Mouse (Mus musculus) kidney, embryonic 14.5 days (tissue): ENCODE results near the gene Plxna4. TPM values are rescaled to one million over a fixed set of nuclear protein-coding genes. Genes with fewer than 3 reads are reported as not detected.
A peak's percentile ranks its signal among the peaks of the same experiment; 100 is the strongest.

Experiments
- ATAC-seq: fragments of 200-750 bp; cut with Nextera tagmentation; 2 replicates; pipeline ENCODE4 v1.8.0; 2017; ENCODE audit warnings: moderate number of reproducible peaks, mild to moderate bottlenecking, moderate TSS enrichment, moderate library complexity; ENCODE audit not compliant: low FRiP score, low TSS enrichment
- H3K27ac ChIP-seq: fragments of 300-500 bp; sonication (generic); 2 replicates; pipeline ENCODE4 v1.5.1; 2014; ENCODE audit warnings: low read depth, mild to moderate bottlenecking, low read length, moderate library complexity, mixed read lengths
- H3K27me3 ChIP-seq: fragments of 300-500 bp; sonication (generic); 2 replicates; pipeline ENCODE4 v1.6.1; 2014; ENCODE audit warnings: mild to moderate bottlenecking, low read length; ENCODE audit not compliant: control insufficient read depth, insufficient read depth
- H3K36me3 ChIP-seq: fragments of 300-500 bp; sonication (generic); 2 replicates; pipeline ENCODE4 v1.6.1; 2014; ENCODE audit warnings: low read length, mixed read lengths; ENCODE audit not compliant: control insufficient read depth, insufficient read depth
- H3K4me1 ChIP-seq: fragments of 300-500 bp; sonication (generic); 2 replicates; pipeline ENCODE4 v1.6.1; 2014; ENCODE audit warnings: low read length, mixed read lengths; ENCODE audit not compliant: control insufficient read depth, insufficient read depth
- H3K4me2 ChIP-seq: fragments of 300-500 bp; sonication (generic); replicated peaks from 2 replicates; pipeline ENCODE4 v1.6.1; 2014; ENCODE audit warnings: low read depth, mild to moderate bottlenecking, low read length
- H3K4me3 ChIP-seq: fragments of 300-500 bp; sonication (generic); 2 replicates; pipeline ENCODE4 v1.5.1; 2014; ENCODE audit warnings: mild to moderate bottlenecking, low read length
- H3K9ac ChIP-seq: fragments of 300-500 bp; sonication (generic); 2 replicates; pipeline ENCODE4 v1.6.1; 2014; ENCODE audit warnings: low read depth, mild to moderate bottlenecking, low read length, moderate library complexity
- H3K9me3 ChIP-seq: fragments of 300-500 bp; sonication (generic); 2 replicates; pipeline ENCODE4 v1.6.1; 2016; ENCODE audit warnings: low read length; ENCODE audit not compliant: control insufficient read depth
- WGBS: fragments of 180-500 bp; shearing (Covaris S2); extraction: QIAGEN DNeasy Blood & Tissue Kit; methylation state at CpG from one replicate; pipeline ENCODE4 v1.1.7; 2014; 5-methylcytosine and 5-hydroxymethylcytosine counted together
- polyA plus RNA-seq: library from polyadenylated mRNA; unstranded; fragments of >200 nt; fragmentation: Nextera tagmentation; extraction: Ambion mirVana; gene quantifications from 2 replicates; pipeline ENCODE4 v1.2.1, GENCODE M21; 2014

Gene Plxna4
- polyA plus RNA-seq, 1 experiment from 2014 or later, result 1.2 TPM

DNA sequence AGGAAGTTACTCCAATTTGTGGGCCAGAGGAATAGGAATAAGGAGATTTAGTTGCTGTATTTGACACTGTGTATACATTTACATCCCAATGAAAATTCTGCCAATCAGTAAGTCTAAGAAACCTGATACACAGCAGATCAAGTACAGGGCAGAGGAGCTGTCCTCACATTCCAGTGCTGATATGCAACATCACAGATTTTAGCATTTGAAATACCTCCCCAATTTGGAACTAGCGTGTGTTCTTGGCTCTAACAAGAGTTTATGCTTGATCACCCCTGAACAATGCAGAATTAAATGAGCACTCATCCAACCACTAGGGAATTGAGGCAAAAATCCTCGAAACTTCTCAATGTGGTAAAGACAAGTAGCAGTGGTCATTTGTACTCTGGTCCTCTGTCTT is 307.3 kb downstream of the Plxna4 start:
- no peaks in the 10 kb centered on the region for H3K36me3 ChIP-seq
- H3K4me2 ChIP-seq, result no peak overlapping the region
- no peak overlapping the region for H3K27ac ChIP-seq
- no peaks in the 10 kb centered on the region for H3K27me3 ChIP-seq
- H3K4me3 ChIP-seq, result no peak overlapping the region
- no peaks in the 10 kb centered on the region for H3K9me3 ChIP-seq
- H3K4me1 ChIP-seq, result no peaks in the 10 kb centered on the region
- no peak for ATAC-seq
- WGBS, result 49% methylated on average over 2 of the region's 2 CpGs
- no peak overlapping the region for H3K9ac ChIP-seq

- 86% methylated on average over 4 of the region's 4 CpGs for WGBS
Measured at GRCm38 (mm10) chr6:32271463-32271862, 316.5 kb downstream of the Plxna4 start.

DNA sequence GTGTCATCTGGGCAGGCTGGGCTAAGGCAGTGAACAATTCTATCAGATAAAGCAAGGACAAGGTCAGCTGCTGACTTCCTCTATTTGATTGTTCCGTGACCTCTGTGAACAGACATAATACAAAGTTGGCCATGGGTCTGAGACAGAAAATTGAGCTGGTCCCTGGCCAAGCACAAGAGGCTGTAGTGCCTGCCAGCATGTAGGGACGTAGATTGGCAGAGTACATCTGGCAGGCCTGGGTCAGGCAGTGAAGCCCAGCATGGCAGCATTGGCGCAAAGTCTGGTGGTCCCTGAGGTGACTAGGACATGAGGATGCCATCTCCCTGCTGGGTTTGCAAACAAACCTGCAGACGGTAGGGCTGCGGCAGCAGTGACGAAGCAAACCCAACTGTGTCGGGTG is 321.9 kb downstream of the Plxna4 start:
- no peaks in the 10 kb centered on the region for H3K36me3 ChIP-seq
- no peak overlapping the region for H3K4me3 ChIP-seq

More at GRCm38 (mm10) chr6:32271463-32271862, 316.5 kb downstream of the Plxna4 start:
- Histone ChIP-seq H3K27me3 (no peaks in the 10 kb centered on the region), H3K4me2 (no peak overlapping the region), H3K36me3 (no peaks in the 10 kb centered on the region), H3K4me3 (no peak overlapping the region), H3K4me1 (no peaks in the 10 kb centered on the region), H3K9me3 (no peaks in the 10 kb centered on the region), H3K9ac (no peak overlapping the region), H3K27ac (no peak overlapping the region)
- ATAC-seq, result no peak

DNA sequence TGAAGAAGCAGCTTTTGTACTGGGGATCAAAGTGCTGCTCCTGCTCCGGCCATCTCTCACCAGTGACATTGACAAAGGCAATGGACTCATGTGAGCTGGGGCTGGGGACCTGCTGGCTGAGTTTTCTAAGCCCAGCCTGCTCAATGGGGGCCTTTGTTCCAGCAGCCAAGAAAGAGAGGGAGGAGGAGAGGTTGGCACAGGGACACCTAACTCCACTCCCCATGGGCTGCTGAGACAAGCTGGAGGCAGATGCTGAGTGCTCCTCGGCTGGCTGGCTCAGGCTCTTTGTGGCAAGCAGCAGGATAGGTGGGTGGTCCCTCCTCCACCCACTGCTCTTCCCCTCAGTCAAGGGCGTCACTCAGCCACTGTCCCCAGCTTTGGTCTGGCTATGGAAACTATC is 326.7 kb downstream of the Plxna4 start:
- H3K9ac ChIP-seq, result no peak overlapping the region
- no peak overlapping the region for H3K27ac ChIP-seq
- 0 out of 2 replicates have a peak, but pooled peaks cover 3% of the 10 kb centered on the region for H3K4me1 ChIP-seq
- no peak overlapping the region for H3K4me3 ChIP-seq
- H3K4me2 ChIP-seq, result no peak overlapping the region
- no peaks in the 10 kb centered on the region for H3K36me3 ChIP-seq
- 31% methylated on average over 3 of the region's 3 CpGs for WGBS
- ATAC-seq, result no peak
- no peaks in the 10 kb centered on the region for H3K27me3 ChIP-seq
- H3K9me3 ChIP-seq, result no peaks in the 10 kb centered on the region

More for the DNA sequence above, 321.9 kb downstream of the Plxna4 start:
- ATAC-seq, result no peak
- WGBS, result 90% methylated on average over 7 of the region's 7 CpGs
- Histone ChIP-seq H3K4me2 (no peak overlapping the region), H3K27me3 (no peaks in the 10 kb centered on the region), H3K4me1 (0 out of 2 replicates have a peak, but pooled peaks cover 3% of the 10 kb centered on the region), H3K27ac (no peak overlapping the region), H3K9ac (no peak overlapping the region), H3K9me3 (no peaks in the 10 kb centered on the region)

DNA sequence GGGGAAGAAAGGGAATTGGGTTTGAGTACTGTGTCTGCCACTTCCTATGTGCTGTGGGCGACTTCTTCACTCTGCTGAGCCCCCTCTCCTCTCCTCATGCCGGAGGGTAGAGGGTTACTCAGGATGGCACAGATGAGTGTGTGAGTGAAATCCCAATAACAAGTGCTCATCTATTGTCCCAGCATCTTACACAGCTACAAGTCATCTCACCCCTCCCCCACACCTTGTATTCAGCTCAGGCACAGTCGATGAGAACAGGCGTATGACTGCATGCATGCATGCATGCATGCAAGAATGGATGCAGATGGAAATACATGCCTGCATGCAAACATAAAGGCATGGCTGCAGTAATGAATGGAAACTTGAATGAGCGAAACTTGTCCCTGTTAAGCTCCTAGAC is 327.7 kb downstream of the Plxna4 start:
- Histone ChIP-seq H3K4me2 (no peak overlapping the region), H3K36me3 (no peaks in the 10 kb centered on the region), H3K4me3 (no peak overlapping the region), H3K9me3 (no peaks in the 10 kb centered on the region), H3K9ac (no peak overlapping the region), H3K4me1 (0 out of 2 replicates have a peak, but pooled peaks cover 3% of the 10 kb centered on the region), H3K27ac (no peak overlapping the region), H3K27me3 (no peaks in the 10 kb centered on the region)
- 87% methylated on average over 5 of the region's 5 CpGs for WGBS
- no peak for ATAC-seq

DNA sequence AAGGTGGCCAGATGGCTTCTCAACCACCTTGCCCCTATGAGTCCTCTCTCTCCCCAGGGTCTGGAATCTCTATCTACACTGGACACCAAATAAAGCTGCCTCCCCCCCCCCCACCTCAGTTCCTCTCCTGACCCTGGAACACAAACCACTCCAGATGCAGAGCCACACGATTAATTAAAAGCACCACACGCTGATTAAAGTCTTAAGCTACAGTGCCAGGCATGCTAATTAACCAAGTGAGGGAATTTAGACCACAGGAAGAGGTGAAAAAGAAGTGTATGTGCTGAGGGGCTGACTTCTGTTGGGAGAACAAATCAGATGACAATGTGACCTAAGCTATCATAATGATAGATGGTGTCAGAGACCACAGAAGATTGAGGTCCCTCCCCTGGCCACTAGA is 332.8 kb downstream of the Plxna4 start:
- no peaks in the 10 kb centered on the region for H3K4me1 ChIP-seq
- no peaks in the 10 kb centered on the region for H3K36me3 ChIP-seq
- ATAC-seq, result no peak
- no peaks in the 10 kb centered on the region for H3K9me3 ChIP-seq
- no peak overlapping the region for H3K4me3 ChIP-seq
- H3K4me2 ChIP-seq, result no peak overlapping the region
- H3K9ac ChIP-seq, result no peak overlapping the region
- 59% methylated on average over 2 of the region's 2 CpGs for WGBS
- H3K27ac ChIP-seq, result no peak overlapping the region
- H3K27me3 ChIP-seq, result no peaks in the 10 kb centered on the region

GRCm38 (mm10) chr6:32252168-32252567 is 335.8 kb downstream of the Plxna4 start:
- no peak overlapping the region for H3K4me3 ChIP-seq
- ATAC-seq, result no peak
- no peaks in the 10 kb centered on the region for H3K9me3 ChIP-seq
- no peaks in the 10 kb centered on the region for H3K36me3 ChIP-seq
- WGBS, result 77% methylated on average over 7 of the region's 7 CpGs
- no peak overlapping the region for H3K9ac ChIP-seq
- no peak overlapping the region for H3K4me2 ChIP-seq
- H3K4me1 ChIP-seq, result no peaks in the 10 kb centered on the region
- H3K27ac ChIP-seq, result no peak overlapping the region
- H3K27me3 ChIP-seq, result no peaks in the 10 kb centered on the region

- H3K9ac ChIP-seq, result no peak overlapping the region
- no peak for ATAC-seq
- no peak overlapping the region for H3K27ac ChIP-seq
- 79% methylated on average over 10 of the region's 10 CpGs for WGBS
- no peaks in the 10 kb centered on the region for H3K27me3 ChIP-seq
- H3K36me3 ChIP-seq, result no peaks in the 10 kb centered on the region
- no peak overlapping the region for H3K4me3 ChIP-seq
- no peak overlapping the region for H3K4me2 ChIP-seq
- no peaks in the 10 kb centered on the region for H3K9me3 ChIP-seq
- no peaks in the 10 kb centered on the region for H3K4me1 ChIP-seq
Measured at GRCm38 (mm10) chr6:32251674-32252073, 336.3 kb downstream of the Plxna4 start.

- Histone ChIP-seq H3K4me3 (no peak overlapping the region), H3K36me3 (no peaks in the 10 kb centered on the region), H3K27me3 (no peaks in the 10 kb centered on the region), H3K27ac (no peak overlapping the region), H3K4me2 (no peak overlapping the region), H3K9me3 (no peaks in the 10 kb centered on the region), H3K9ac (no peak overlapping the region), H3K4me1 (no peaks in the 10 kb centered on the region)
- WGBS, result 37% methylated on average over 6 of the region's 6 CpGs
- 0 out of 2 replicates have a peak, but pooled peaks have one; percentile 43 for ATAC-seq
Measured at GRCm38 (mm10) chr6:32246036-32246435, 342.0 kb downstream of the Plxna4 start.
